Mouse (Mus musculus): ENCODE measurements around the gene Hist1h4f. TPM values are rescaled to one million over a fixed set of nuclear protein-coding genes. Genes with fewer than 3 reads are reported as not detected.

The Hist1h4f gene
- total RNA-seq, 2 experiments from 2014 or later = 281 to 1,693 TPM

GRCm38 (mm10) chr13:23518885-23519284 lies 32.6 kb downstream of the Hist1h4f start:
- peak; percentile 39 for ATAC-seq (replicated peaks; ENCODE audit: low FRiP score, low TSS enrichment, poor library complexity, severe bottlenecking)

- no peak; the same call in 1 of the 2 replicates for ATAC-seq (replicated peaks; ENCODE audit: low FRiP score, low TSS enrichment, poor library complexity, severe bottlenecking)
Observed at GRCm38 (mm10) chr13:23518295-23518603, 33.2 kb downstream of the Hist1h4f start.

- ATAC-seq (replicated peaks; ENCODE audit: low FRiP score, low TSS enrichment, poor library complexity, severe bottlenecking) = peak; percentile 27
Observed at GRCm38 (mm10) chr13:23517603-23518294, 33.7 kb downstream of the Hist1h4f start.

- ATAC-seq (replicated peaks; ENCODE audit: low FRiP score, low TSS enrichment, poor library complexity, severe bottlenecking) = 0 out of 2 replicates have a peak, but pooled peaks have one; percentile 32
Observed at GRCm38 (mm10) chr13:23516822-23517602, 34.4 kb downstream of the Hist1h4f start.

- ATAC-seq (replicated peaks; ENCODE audit: low FRiP score, low TSS enrichment, poor library complexity, severe bottlenecking) = no peak
Observed at GRCm38 (mm10) chr13:23515826-23516620, 35.4 kb downstream of the Hist1h4f start.

- ATAC-seq (replicated peaks; ENCODE audit: low FRiP score, low TSS enrichment, poor library complexity, severe bottlenecking) = no peak
Observed at GRCm38 (mm10) chr13:23515281-23515680, 36.2 kb downstream of the Hist1h4f start.

GRCm38 (mm10) chr13:23513517-23513916 lies 37.9 kb downstream of the Hist1h4f start:
- no peak for ATAC-seq (replicated peaks; ENCODE audit: low FRiP score, low TSS enrichment, poor library complexity, severe bottlenecking)

- no peak for ATAC-seq (replicated peaks; ENCODE audit: low FRiP score, low TSS enrichment, poor library complexity, severe bottlenecking)
Observed at GRCm38 (mm10) chr13:23510127-23510526, 41.3 kb downstream of the Hist1h4f start.

GRCm38 (mm10) chr13:23506819-23507515 lies 44.5 kb downstream of the Hist1h4f start:
- ATAC-seq (replicated peaks; ENCODE audit: low FRiP score, low TSS enrichment, poor library complexity, severe bottlenecking) = peak; percentile 52; the same call in 1 of the 2 replicates

- no peak for ATAC-seq (replicated peaks; ENCODE audit: low FRiP score, low TSS enrichment, poor library complexity, severe bottlenecking)
Observed at GRCm38 (mm10) chr13:23506351-23506750, 45.1 kb downstream of the Hist1h4f start.

- ATAC-seq (replicated peaks; ENCODE audit: low FRiP score, low TSS enrichment, poor library complexity, severe bottlenecking) = peak; percentile 17; the same call in 1 of the 2 replicates
Observed at GRCm38 (mm10) chr13:23505662-23506345, 45.6 kb downstream of the Hist1h4f start.

- peak; percentile 41; the same call in 1 of the 2 replicates for ATAC-seq (replicated peaks; ENCODE audit: low FRiP score, low TSS enrichment, poor library complexity, severe bottlenecking)
Observed at GRCm38 (mm10) chr13:23503797-23504196, 47.7 kb downstream of the Hist1h4f start.

- no peak for ATAC-seq (replicated peaks; ENCODE audit: low FRiP score, low TSS enrichment, poor library complexity, severe bottlenecking)
Observed at GRCm38 (mm10) chr13:23502916-23503315, 48.5 kb downstream of the Hist1h4f start.

- ATAC-seq (replicated peaks; ENCODE audit: low FRiP score, low TSS enrichment, poor library complexity, severe bottlenecking) = no peak
Observed at GRCm38 (mm10) chr13:23502031-23502567, 49.3 kb downstream of the Hist1h4f start.

- no peak for ATAC-seq (replicated peaks; ENCODE audit: low FRiP score, low TSS enrichment, poor library complexity, severe bottlenecking)
Observed at GRCm38 (mm10) chr13:23501511-23501910, 49.9 kb downstream of the Hist1h4f start.

All from megakaryocyte-erythroid progenitor cell, adult 5-6 weeks (primary cell).